Mouse (Mus musculus): ENCODE data around the gene Atox1. TPM values are rescaled to one million over a fixed set of nuclear protein-coding genes. Genes with fewer than 3 reads are reported as not detected.

The Atox1 gene
- polyA plus RNA-seq, 1 experiment from 2014 or later: 260 TPM

DNA sequence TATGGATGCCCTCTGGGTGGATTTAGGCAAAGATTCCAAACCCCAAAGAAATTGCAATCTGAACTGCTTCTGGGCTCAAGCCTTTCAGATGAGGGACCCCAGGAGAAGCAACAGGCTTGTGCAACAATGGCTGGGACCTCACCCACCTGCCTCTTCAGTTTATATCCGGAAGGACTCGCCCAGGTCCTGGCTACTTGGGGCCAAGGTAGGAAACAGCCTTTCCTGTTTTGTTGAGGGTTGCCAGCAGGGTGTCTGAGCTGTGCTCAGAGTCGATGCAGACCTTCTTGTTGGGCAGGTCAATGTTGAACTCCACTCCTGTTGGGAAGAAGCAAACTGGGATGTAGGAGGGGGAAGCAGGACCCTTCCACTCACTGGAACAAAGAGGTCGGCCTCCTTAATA is 10.7 kb downstream of the Atox1 start:
- WGBS: 72% methylated on average over 4 of the region's 4 CpGs
- ATAC-seq (replicated peaks; ENCODE audit: insufficient number of reproducible peaks, insufficient read depth, low FRiP score, low read depth): no peak

GRCm38 (mm10) chr11:55449531-55449930 is 11.5 kb downstream of the Atox1 start:
- no peak overlapping the region for H3K4me2 ChIP-seq
- H3K36me3 ChIP-seq: peaks cover 20% of the 10 kb centered on the region
- H3K4me1 ChIP-seq (replicated peaks): peaks cover 2% of the 10 kb centered on the region; the same call in 1 of the 2 replicates
- ATAC-seq (replicated peaks; ENCODE audit: insufficient number of reproducible peaks, insufficient read depth, low FRiP score, low read depth): no peak
- H3K9me3 ChIP-seq (replicated peaks): no peaks in the 10 kb centered on the region
- no peak overlapping the region for H3K9ac ChIP-seq
- H3K27ac ChIP-seq: peak overlapping the region; percentile 51
- no peaks in the 10 kb centered on the region for H3K27me3 ChIP-seq
- no peak overlapping the region for H3K4me3 ChIP-seq
- 59% methylated on average over 7 of the region's 7 CpGs for WGBS

More for the DNA sequence above, 10.7 kb downstream of the Atox1 start:
- Histone ChIP-seq H3K27ac (0 out of 2 replicates have a peak overlapping the region, but pooled peaks have one; percentile 51), H3K4me1 (replicated peaks) (no peaks in the 10 kb centered on the region; the same call in 1 of the 2 replicates), H3K36me3 (peaks cover 20% of the 10 kb centered on the region), H3K4me3 (no peak overlapping the region), H3K9me3 (replicated peaks) (no peaks in the 10 kb centered on the region), H3K27me3 (no peaks in the 10 kb centered on the region), H3K4me2 (no peak overlapping the region), H3K9ac (no peak overlapping the region)

DNA sequence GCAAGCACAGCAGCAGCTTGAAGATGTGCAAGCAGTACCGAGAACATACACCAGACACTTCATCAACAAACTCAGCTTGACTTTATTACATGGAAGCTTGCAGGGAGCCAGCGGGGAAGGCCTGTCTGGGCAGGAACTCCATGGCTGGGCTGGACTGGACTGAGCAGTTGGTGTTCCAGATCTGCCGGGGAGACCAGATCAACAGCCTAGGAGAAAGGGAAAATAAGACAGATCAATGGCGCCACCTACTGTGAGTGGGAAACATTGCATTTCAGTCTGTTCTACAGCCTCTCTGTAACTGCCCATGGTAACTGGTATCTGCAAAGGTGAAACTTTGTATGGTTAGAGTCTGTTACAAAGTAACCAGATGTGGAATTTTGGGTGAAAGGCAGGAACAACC is 14.5 kb downstream of the Atox1 start:
- Histone ChIP-seq H3K9ac (no peak overlapping the region), H3K36me3 (peaks cover 8% of the 10 kb centered on the region), H3K9me3 (replicated peaks) (no peaks in the 10 kb centered on the region), H3K4me1 (replicated peaks) (peaks cover 7% of the 10 kb centered on the region; the same call in 1 of the 2 replicates), H3K27ac (peak overlapping the region; percentile 17; the same call in 1 of the 2 replicates), H3K4me3 (no peak overlapping the region), H3K27me3 (no peaks in the 10 kb centered on the region), H3K4me2 (no peak overlapping the region)
- ATAC-seq (replicated peaks; ENCODE audit: insufficient number of reproducible peaks, insufficient read depth, low FRiP score, low read depth): peak; percentile 85
- 17% methylated on average over 4 of the region's 4 CpGs for WGBS

DNA sequence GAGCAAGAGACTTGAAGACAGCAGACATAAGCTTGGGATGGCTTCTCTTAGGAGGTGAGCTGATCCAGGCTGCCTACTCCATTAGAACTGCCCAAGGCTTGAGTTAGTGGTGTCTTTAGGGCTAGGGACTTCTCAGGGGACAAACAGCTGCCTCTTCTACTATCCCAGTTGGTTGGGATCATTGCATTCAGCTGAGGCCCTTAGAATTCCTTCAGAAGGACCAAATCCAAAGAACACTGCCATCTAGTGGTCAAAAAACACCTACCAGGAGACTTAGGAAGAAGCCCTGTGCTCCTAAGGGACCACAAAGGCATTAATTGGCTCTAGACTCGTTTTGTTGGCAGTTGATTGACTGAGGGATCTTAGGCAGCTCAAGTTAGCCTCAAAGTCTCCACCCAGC is 16.3 kb downstream of the Atox1 start:
- Histone ChIP-seq H3K4me2 (no peak overlapping the region), H3K4me1 (replicated peaks) (peaks cover 7% of the 10 kb centered on the region; the same call in 1 of the 2 replicates), H3K4me3 (no peak overlapping the region), H3K9me3 (replicated peaks) (no peaks in the 10 kb centered on the region), H3K27ac (peak overlapping the region; percentile 8), H3K36me3 (no peaks in the 10 kb centered on the region), H3K9ac (no peak overlapping the region), H3K27me3 (no peaks in the 10 kb centered on the region)
- no peak for ATAC-seq (replicated peaks; ENCODE audit: insufficient number of reproducible peaks, insufficient read depth, low FRiP score, low read depth)
- WGBS: 0% methylated on average over 1 of the region's 1 CpGs

GRCm38 (mm10) chr11:55439718-55440117 is 21.3 kb downstream of the Atox1 start:
- Histone ChIP-seq H3K9ac (no peak overlapping the region), H3K4me3 (no peak overlapping the region), H3K27me3 (no peaks in the 10 kb centered on the region), H3K4me2 (no peak overlapping the region), H3K9me3 (replicated peaks) (no peaks in the 10 kb centered on the region), H3K4me1 (replicated peaks) (peaks cover 10% of the 10 kb centered on the region; the same call in 1 of the 2 replicates), H3K27ac (no peak overlapping the region), H3K36me3 (no peaks in the 10 kb centered on the region)
- no peak for ATAC-seq (replicated peaks; ENCODE audit: insufficient number of reproducible peaks, insufficient read depth, low FRiP score, low read depth)
- WGBS: 58% methylated on average over 5 of the region's 5 CpGs

- no peak for ATAC-seq (replicated peaks; ENCODE audit: insufficient number of reproducible peaks, insufficient read depth, low FRiP score, low read depth)
- H3K36me3 ChIP-seq: no peaks in the 10 kb centered on the region
- H3K27ac ChIP-seq: no peak overlapping the region
- no peaks in the 10 kb centered on the region for H3K27me3 ChIP-seq
- no peaks in the 10 kb centered on the region for H3K9me3 ChIP-seq (replicated peaks)
- no peak overlapping the region for H3K9ac ChIP-seq
- H3K4me1 ChIP-seq (replicated peaks): peaks cover 12% of the 10 kb centered on the region
- H3K4me2 ChIP-seq: no peak overlapping the region
- 34% methylated on average over 4 of the region's 4 CpGs for WGBS
- H3K4me3 ChIP-seq: no peak overlapping the region
Measured at GRCm38 (mm10) chr11:55438031-55438430, 23.0 kb downstream of the Atox1 start.

GRCm38 (mm10) chr11:55436089-55436488 is 24.9 kb downstream of the Atox1 start:
- ATAC-seq (replicated peaks; ENCODE audit: insufficient number of reproducible peaks, insufficient read depth, low FRiP score, low read depth): no peak
- Histone ChIP-seq H3K27ac (no peak overlapping the region), H3K27me3 (no peaks in the 10 kb centered on the region), H3K4me2 (no peak overlapping the region), H3K9ac (no peak overlapping the region), H3K4me3 (no peak overlapping the region), H3K4me1 (replicated peaks) (peaks cover 14% of the 10 kb centered on the region), H3K36me3 (no peaks in the 10 kb centered on the region), H3K9me3 (replicated peaks) (no peaks in the 10 kb centered on the region)
- WGBS: 78% methylated on average over 6 of the region's 6 CpGs

DNA sequence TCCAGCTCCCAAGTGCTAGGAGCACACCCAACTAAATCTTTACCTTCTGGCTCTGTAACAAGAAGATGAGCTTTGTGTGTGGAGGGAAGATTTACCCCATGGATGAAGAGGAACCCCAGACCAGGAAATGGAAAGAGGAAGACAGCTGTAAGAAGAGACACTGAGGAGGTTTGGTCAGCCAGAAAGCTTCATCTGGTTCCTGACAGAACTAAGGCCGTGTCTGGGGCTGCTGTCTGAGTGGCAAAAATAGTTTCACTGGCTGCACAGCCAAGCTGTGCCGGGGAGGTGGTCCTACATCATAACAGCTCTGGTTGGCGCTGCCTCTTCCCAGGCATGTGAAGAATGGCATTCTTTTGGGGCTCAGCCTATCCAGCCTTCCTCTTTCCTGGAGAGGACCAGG is 28.1 kb downstream of the Atox1 start:
- Histone ChIP-seq H3K4me1 (replicated peaks) (peaks cover 24% of the 10 kb centered on the region), H3K9me3 (replicated peaks) (no peaks in the 10 kb centered on the region), H3K4me3 (no peak overlapping the region), H3K36me3 (no peaks in the 10 kb centered on the region), H3K4me2 (0 out of 2 replicates have a peak overlapping the region, but pooled peaks have one; percentile 21), H3K27me3 (no peaks in the 10 kb centered on the region), H3K9ac (no peak overlapping the region), H3K27ac (peak overlapping the region; percentile 91)
- peak; percentile 80 for ATAC-seq (replicated peaks; ENCODE audit: insufficient number of reproducible peaks, insufficient read depth, low FRiP score, low read depth)
- WGBS: 2% methylated on average over 3 of the region's 3 CpGs

GRCm38 (mm10) chr11:55429973-55430372 is 31.1 kb downstream of the Atox1 start:
- no peak overlapping the region for H3K27ac ChIP-seq
- H3K9ac ChIP-seq: no peak overlapping the region
- H3K9me3 ChIP-seq (replicated peaks): no peaks in the 10 kb centered on the region
- H3K4me1 ChIP-seq (replicated peaks): peaks cover 27% of the 10 kb centered on the region
- no peak overlapping the region for H3K4me3 ChIP-seq
- 88% methylated on average over 2 of the region's 2 CpGs for WGBS
- H3K4me2 ChIP-seq: no peak overlapping the region
- H3K36me3 ChIP-seq: no peaks in the 10 kb centered on the region
- no peak for ATAC-seq (replicated peaks; ENCODE audit: insufficient number of reproducible peaks, insufficient read depth, low FRiP score, low read depth)
- H3K27me3 ChIP-seq: no peaks in the 10 kb centered on the region

DNA sequence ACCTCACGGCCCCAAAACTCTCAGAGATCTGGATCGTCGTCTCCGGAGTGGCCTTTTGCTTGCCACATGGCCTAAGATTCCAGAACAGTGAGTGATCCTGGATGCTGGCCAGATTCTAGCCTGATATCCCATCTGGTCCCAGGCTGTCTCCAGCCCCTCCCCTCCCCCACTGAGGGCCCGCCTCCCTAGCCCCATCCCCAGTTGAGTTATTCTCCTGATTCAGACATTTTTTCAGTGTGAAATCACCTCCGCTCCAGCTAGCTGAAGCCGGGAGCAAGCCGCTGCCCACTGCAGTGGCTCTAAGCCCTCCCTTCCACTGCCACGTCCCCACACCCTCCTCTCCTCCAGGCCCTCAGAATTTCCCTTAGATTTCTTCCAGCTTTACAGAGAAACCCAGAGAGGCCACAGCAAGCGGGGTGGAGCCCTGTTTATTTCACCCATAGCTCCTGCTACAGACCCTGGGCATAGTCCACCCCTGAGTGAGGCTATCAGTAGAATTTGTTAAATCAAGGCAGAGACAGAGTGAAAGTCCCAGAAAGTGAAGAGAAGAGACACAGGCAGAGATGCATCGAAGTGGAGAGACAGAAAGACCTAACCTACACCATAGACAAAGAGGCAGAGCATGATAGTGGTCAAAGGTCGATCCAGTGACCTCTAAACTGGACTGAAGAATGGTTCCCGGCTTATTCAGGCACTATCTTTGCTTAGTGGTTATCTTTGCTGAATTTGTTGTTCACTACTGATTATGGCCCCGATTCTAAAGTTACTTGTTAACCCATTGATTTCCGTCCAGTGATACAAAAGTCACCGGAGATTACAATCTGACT is 32.6 kb downstream of the Atox1 start:
- peak; percentile 86 for ATAC-seq (replicated peaks; ENCODE audit: insufficient number of reproducible peaks, insufficient read depth, low FRiP score, low read depth)
- Histone ChIP-seq H3K9ac (no peak overlapping the region), H3K4me2 (no peak overlapping the region), H3K9me3 (replicated peaks) (no peaks in the 10 kb centered on the region), H3K27ac (peak overlapping the region; percentile 84), H3K4me3 (no peak overlapping the region), H3K4me1 (replicated peaks) (peaks cover 42% of the 10 kb centered on the region), H3K36me3 (no peaks in the 10 kb centered on the region), H3K27me3 (no peaks in the 10 kb centered on the region)
- 22% methylated on average over 16 of the region's 16 CpGs for WGBS

GRCm38 (mm10) chr11:55424746-55425360 is 36.2 kb downstream of the Atox1 start:
- 80% methylated on average over 8 of the region's 8 CpGs for WGBS

More at GRCm38 (mm10) chr11:55424746-55425360, 36.2 kb downstream of the Atox1 start:
- no peaks in the 10 kb centered on the region for H3K36me3 ChIP-seq
- H3K4me1 ChIP-seq (replicated peaks): peaks cover 53% of the 10 kb centered on the region
- no peak for ATAC-seq (replicated peaks; ENCODE audit: insufficient number of reproducible peaks, insufficient read depth, low FRiP score, low read depth)
- H3K9ac ChIP-seq: no peak overlapping the region
- no peak overlapping the region for H3K4me2 ChIP-seq
- H3K27ac ChIP-seq: peak overlapping the region; percentile 27; the same call in 1 of the 2 replicates
- H3K4me3 ChIP-seq: no peak overlapping the region
- H3K9me3 ChIP-seq (replicated peaks): no peaks in the 10 kb centered on the region
- no peaks in the 10 kb centered on the region for H3K27me3 ChIP-seq

All from heart, embryonic 15.5 days (tissue).